Mouse (Mus musculus) intestine, embryonic 14.5 days (tissue): Measurements from ENCODE around the gene Ell. TPM values are rescaled to one million over a fixed set of nuclear protein-coding genes. Genes with fewer than 3 reads are reported as not detected.

ENCODE experiments used
- ATAC-seq: fragments of 200-750 bp; cut with Nextera tagmentation; replicated peaks from 2 replicates; pipeline ENCODE4 v1.8.0; 2017; ENCODE audit warnings: low read depth, moderate number of reproducible peaks, moderate TSS enrichment, moderate library complexity; ENCODE audit not compliant: low FRiP score, low TSS enrichment
- DNase-seq: peaks from one replicate; pipeline ENCODE4 v3.0.0-alpha.2; 2018; ENCODE audit warnings: low spot score
- H3K27ac ChIP-seq: fragments of 300-500 bp; sonication (generic); 2 replicates; pipeline ENCODE4 v1.5.1; 2014; ENCODE audit warnings: low read depth, mild to moderate bottlenecking, control low read depth
- H3K27me3 ChIP-seq: fragments of 300-500 bp; sonication (generic); replicated peaks from 2 replicates; pipeline ENCODE4 v1.6.1; 2014; ENCODE audit warnings: low read length, control low read depth; ENCODE audit not compliant: control insufficient read depth, insufficient read depth
- H3K36me3 ChIP-seq: fragments of 300-500 bp; sonication (generic); 2 replicates; pipeline ENCODE4 v1.6.1; 2014; ENCODE audit warnings: low read length, control low read depth; ENCODE audit not compliant: control insufficient read depth, insufficient read depth
- H3K4me1 ChIP-seq: fragments of 300-500 bp; sonication (generic); replicated peaks from 2 replicates; pipeline ENCODE4 v1.6.1; 2014; ENCODE audit warnings: low read length, control low read depth, mixed read lengths; ENCODE audit not compliant: control insufficient read depth, insufficient read depth
- H3K4me2 ChIP-seq: fragments of 300-500 bp; sonication (generic); 2 replicates; pipeline ENCODE4 v1.6.1; 2014; ENCODE audit warnings: low read length
- H3K4me3 ChIP-seq: fragments of 300-500 bp; sonication (generic); 2 replicates; pipeline ENCODE4 v1.5.1; 2014; ENCODE audit warnings: low read depth, low read length, control low read depth, mixed read lengths
- H3K9ac ChIP-seq: fragments of 300-500 bp; sonication (generic); 2 replicates; pipeline ENCODE4 v1.6.1; 2014; ENCODE audit warnings: mild to moderate bottlenecking, low read length
- H3K9me3 ChIP-seq: fragments of 300-500 bp; sonication (generic); 2 replicates; pipeline ENCODE4 v1.6.1; 2016; ENCODE audit warnings: low read length, control low read depth; ENCODE audit not compliant: control insufficient read depth
- WGBS: fragments of 180-500 bp; shearing (Covaris S2); extraction: QIAGEN DNeasy Blood & Tissue Kit; methylation state at CpG from one replicate; pipeline ENCODE4 v1.1.7; 2014; 5-methylcytosine and 5-hydroxymethylcytosine counted together
- polyA plus RNA-seq: library from polyadenylated mRNA; unstranded; fragments of >200 nt; fragmentation: Nextera tagmentation; extraction: Ambion mirVana; gene quantifications from 2 replicates; pipeline ENCODE4 v1.2.1, GENCODE M21; 2014

Ell gene
- polyA plus RNA-seq, 1 experiment from 2014 or later = 16.6 TPM

- no peak overlapping the region for H3K9ac ChIP-seq
- no peaks in the 10 kb centered on the region for H3K27me3 ChIP-seq
- H3K4me2 ChIP-seq = no peak overlapping the region
- H3K9me3 ChIP-seq = no peaks in the 10 kb centered on the region
- H3K4me1 ChIP-seq = peaks cover 6% of the 10 kb centered on the region; the same call in 1 of the 2 replicates
- H3K4me3 ChIP-seq = no peak overlapping the region
- H3K27ac ChIP-seq = no peak overlapping the region
- DNase-seq (no peak), ATAC-seq (no peak)
- 69% methylated on average over 7 of the region's 7 CpGs for WGBS
- H3K36me3 ChIP-seq = no peaks in the 10 kb centered on the region
Measured at GRCm38 (mm10) chr8:70561809-70562535, 22.7 kb downstream of the Ell start.

GRCm38 (mm10) chr8:70562802-70563201 lies 23.5 kb downstream of the Ell start:
- ATAC-seq (no peak), DNase-seq (no peak)
- Histone ChIP-seq H3K36me3 (no peaks in the 10 kb centered on the region), H3K4me2 (no peak overlapping the region), H3K9ac (no peak overlapping the region), H3K9me3 (no peaks in the 10 kb centered on the region), H3K4me3 (no peak overlapping the region), H3K27ac (no peak overlapping the region), H3K4me1 (peaks cover 6% of the 10 kb centered on the region; the same call in 1 of the 2 replicates), H3K27me3 (no peaks in the 10 kb centered on the region)
- 70% methylated on average over 3 of the region's 3 CpGs for WGBS

- Histone ChIP-seq H3K27ac (no peak overlapping the region), H3K27me3 (no peaks in the 10 kb centered on the region), H3K4me1 (peaks cover 6% of the 10 kb centered on the region; the same call in 1 of the 2 replicates), H3K4me2 (no peak overlapping the region), H3K4me3 (no peak overlapping the region), H3K9me3 (no peaks in the 10 kb centered on the region), H3K9ac (no peak overlapping the region), H3K36me3 (no peaks in the 10 kb centered on the region)
- WGBS = 85% methylated on average over 6 of the region's 6 CpGs
- no peak for DNase-seq
- ATAC-seq = no peak
Measured at GRCm38 (mm10) chr8:70563763-70564387, 24.6 kb downstream of the Ell start.

GRCm38 (mm10) chr8:70564696-70565235 lies 25.5 kb downstream of the Ell start:
- no peaks in the 10 kb centered on the region for H3K9me3 ChIP-seq
- no peak overlapping the region for H3K4me3 ChIP-seq
- no peaks in the 10 kb centered on the region for H3K36me3 ChIP-seq
- no peak overlapping the region for H3K9ac ChIP-seq
- H3K27ac ChIP-seq = 0 out of 2 replicates have a peak overlapping the region, but pooled peaks have one; percentile 6
- DNase-seq (no peak), ATAC-seq (no peak)
- no peak overlapping the region for H3K4me2 ChIP-seq
- H3K4me1 ChIP-seq = peaks cover 6% of the 10 kb centered on the region; the same call in 1 of the 2 replicates
- WGBS = 74% methylated on average over 3 of the region's 3 CpGs
- no peaks in the 10 kb centered on the region for H3K27me3 ChIP-seq

DNA sequence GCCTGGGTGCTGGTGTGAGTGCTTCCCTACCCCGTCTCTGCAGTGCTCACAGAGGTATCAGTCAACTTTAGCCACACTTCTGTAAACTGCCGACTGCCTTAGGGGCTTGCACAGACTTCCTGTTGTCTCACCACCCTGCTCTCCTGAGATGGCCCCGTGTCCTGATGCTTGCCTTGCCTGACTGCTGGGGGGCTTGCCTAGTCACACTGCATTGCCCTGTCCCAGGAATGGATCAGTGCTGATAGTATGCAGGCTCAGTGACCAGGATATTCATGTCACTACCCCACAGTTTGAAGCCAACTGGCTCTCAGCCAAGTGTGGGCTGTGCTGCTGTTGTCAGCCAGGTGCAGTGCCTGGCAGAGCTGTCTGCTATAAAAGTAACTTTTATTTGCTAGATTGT lies 26.3 kb downstream of the Ell start:
- Histone ChIP-seq H3K9me3 (no peaks in the 10 kb centered on the region), H3K27me3 (no peaks in the 10 kb centered on the region), H3K9ac (no peak overlapping the region), H3K4me3 (no peak overlapping the region), H3K4me2 (no peak overlapping the region), H3K27ac (no peak overlapping the region), H3K36me3 (no peaks in the 10 kb centered on the region), H3K4me1 (peaks cover 6% of the 10 kb centered on the region; the same call in 1 of the 2 replicates)
- ATAC-seq (no peak), DNase-seq (no peak)
- WGBS = 43% methylated on average over 3 of the region's 3 CpGs

GRCm38 (mm10) chr8:70570360-70570759 lies 31.1 kb downstream of the Ell start:
- no peaks in the 10 kb centered on the region for H3K4me1 ChIP-seq
- no peaks in the 10 kb centered on the region for H3K9me3 ChIP-seq
- H3K4me2 ChIP-seq = no peak overlapping the region
- H3K4me3 ChIP-seq = no peak overlapping the region
- no peak overlapping the region for H3K9ac ChIP-seq
- peaks cover 4% of the 10 kb centered on the region; the same call in 1 of the 2 replicates for H3K36me3 ChIP-seq
- H3K27ac ChIP-seq = no peak overlapping the region
- ATAC-seq = no peak
- no peaks in the 10 kb centered on the region for H3K27me3 ChIP-seq
- DNase-seq = no peak

DNA sequence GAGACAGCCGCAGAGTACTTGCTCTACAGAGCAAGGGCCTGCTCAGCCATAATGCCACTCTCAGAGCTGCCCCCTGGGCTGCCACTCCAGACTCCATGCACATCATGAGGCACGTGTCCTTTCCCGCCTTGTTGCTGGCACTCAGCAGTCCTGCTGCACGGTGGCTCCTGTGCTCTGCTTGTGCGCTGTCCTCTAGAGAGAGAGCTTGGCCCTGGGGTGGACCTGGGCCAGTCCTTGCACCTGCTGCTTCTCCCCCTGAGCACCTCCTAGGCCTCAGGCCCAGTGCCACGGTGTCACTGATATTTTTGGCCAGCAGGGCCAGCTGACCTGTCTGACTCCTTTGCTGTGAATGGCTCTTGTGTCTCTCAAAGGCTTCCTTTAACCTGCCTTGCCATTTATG lies 31.7 kb downstream of the Ell start:
- no peaks in the 10 kb centered on the region for H3K4me1 ChIP-seq
- DNase-seq (no peak), ATAC-seq (no peak)
- no peaks in the 10 kb centered on the region for H3K9me3 ChIP-seq
- H3K27ac ChIP-seq = no peak overlapping the region
- H3K4me3 ChIP-seq = no peak overlapping the region
- H3K36me3 ChIP-seq = peaks cover 4% of the 10 kb centered on the region; the same call in 1 of the 2 replicates
- H3K9ac ChIP-seq = no peak overlapping the region
- H3K27me3 ChIP-seq = no peaks in the 10 kb centered on the region
- no peak overlapping the region for H3K4me2 ChIP-seq
- WGBS = 89% methylated on average over 6 of the region's 6 CpGs

- ATAC-seq (no peak), DNase-seq (no peak)
- Histone ChIP-seq H3K4me3 (no peak overlapping the region), H3K27me3 (no peaks in the 10 kb centered on the region), H3K36me3 (peaks cover 22% of the 10 kb centered on the region), H3K9me3 (no peaks in the 10 kb centered on the region), H3K27ac (no peak overlapping the region), H3K4me2 (no peak overlapping the region), H3K4me1 (no peaks in the 10 kb centered on the region), H3K9ac (no peak overlapping the region)
Measured at GRCm38 (mm10) chr8:70574302-70574701, 35.0 kb downstream of the Ell start.
